Mouse (Mus musculus) MEL (cell line): ENCODE data around the gene Smtn. TPM values are rescaled to one million over a fixed set of nuclear protein-coding genes. Genes with fewer than 3 reads are reported as not detected.

Experiments
- DNase-seq: peaks from one replicate; pipeline ENCODE4 v3.0.0; 2011; ENCODE audit warnings: low read depth, low spot score
- H3K27ac ChIP-seq: 2 replicates; pipeline ENCODE4 v1.5.1; 2012; ENCODE audit warnings: low read depth, mild to moderate bottlenecking, control low read depth, low read length, moderate library complexity; ENCODE audit not compliant: control insufficient read depth
- H3K27me3 ChIP-seq, 2 experiments: fragments of 150-350 bp in 1 of 2; sonication (generic) in 1 of 2; 2 replicates each; pipeline ENCODE4 v1.6.1; 2012; ENCODE audit warnings: low read length in 2 of 2, mild to moderate bottlenecking in 2 of 2, improper control_type of control experiment in 1 of 2, moderate library complexity in 1 of 2; ENCODE audit not compliant: insufficient read depth in 2 of 2, control insufficient read depth in 1 of 2
- H3K36me3 ChIP-seq, 2 experiments: 2 replicates each; pipeline ENCODE4 v1.6.1; 2012 to 2014; ENCODE audit warnings: low read length in 2 of 2, improper control_type of control experiment in 1 of 2, inconsistent platforms in 1 of 2, mild to moderate bottlenecking in 1 of 2; ENCODE audit not compliant: insufficient read depth in 2 of 2, control insufficient read depth in 1 of 2
- H3K4me1 ChIP-seq, 2 experiments: fragments of 150-350 bp in 1 of 2; sonication (generic) in 1 of 2; 2 replicates each; pipeline ENCODE4 v1.6.1; 2012; ENCODE audit warnings: low read length in 2 of 2, improper control_type of control experiment in 1 of 2, mild to moderate bottlenecking in 1 of 2; ENCODE audit not compliant: insufficient read depth in 2 of 2, control insufficient read depth in 1 of 2
- H3K4me3 ChIP-seq, 2 experiments: fragments of 150-350 bp in 1 of 2; sonication (generic) in 1 of 2; 2 replicates each; pipeline ENCODE4 v1.5.1; 2012; ENCODE audit warnings: low read depth in 2 of 2, low read length in 2 of 2, mild to moderate bottlenecking in 2 of 2, moderate library complexity in 2 of 2, control low read depth in 1 of 2, improper control_type of control experiment in 1 of 2; ENCODE audit not compliant: control insufficient read depth in 1 of 2, insufficient read depth in 1 of 2
- H3K79me2 ChIP-seq: 2 replicates; pipeline ENCODE4 v1.6.1; 2012; ENCODE audit warnings: mild to moderate bottlenecking, low read length, moderate library complexity; ENCODE audit not compliant: control insufficient read depth, poor library complexity, insufficient read depth
- H3K9ac ChIP-seq: 2 replicates; pipeline ENCODE4 v1.6.1; 2012; ENCODE audit warnings: low read depth, mild to moderate bottlenecking, control low read depth, low read length, moderate library complexity; ENCODE audit not compliant: control insufficient read depth, poor library complexity, severe bottlenecking
- H3K9me3 ChIP-seq: fragments of 150-350 bp; sonication (generic); replicated peaks from 2 replicates; pipeline ENCODE4 v1.6.1; 2012; ENCODE audit warnings: mild to moderate bottlenecking, low read length, improper control_type of control experiment, moderate library complexity; ENCODE audit not compliant: insufficient read depth
- CHD2 ChIP-seq: IDR thresholded peaks from 2 replicates; pipeline ENCODE4 v1.6.1; 2011; ENCODE audit warnings: low read length, improper control_type of control experiment
- CTCF ChIP-seq, 3 experiments: IDR thresholded peaks in 2 of 3; conservative IDR thresholded peaks in 1 of 3; 2 replicates each; pipeline ENCODE4 v1.5.1; 2011 to 2012; ENCODE audit warnings: low read length in 3 of 3, low read depth in 2 of 3, mild to moderate bottlenecking in 2 of 3, improper control_type of control experiment in 1 of 3, inconsistent platforms in 1 of 3, mixed read lengths in 1 of 3, moderate library complexity in 1 of 3; ENCODE audit not compliant: control insufficient read depth in 1 of 3, insufficient read depth in 1 of 3, poor library complexity in 1 of 3, severe bottlenecking in 1 of 3
- ELF1 ChIP-seq: IDR thresholded peaks from 2 replicates; pipeline ENCODE4 v1.6.1; 2014; ENCODE audit warnings: low read depth, mild to moderate bottlenecking, inconsistent platforms, low read length, improper control_type of control experiment, moderate library complexity
- EP300 ChIP-seq, 2 experiments: IDR thresholded peaks; 2 replicates each; pipeline ENCODE4 v1.6.1; 2011; ENCODE audit warnings: improper control_type of control experiment in 2 of 2, low read length in 2 of 2, low read depth in 1 of 2, mild to moderate bottlenecking in 1 of 2
- ETS1 ChIP-seq: IDR thresholded peaks from 2 replicates; pipeline ENCODE4 v1.6.1; 2012; ENCODE audit warnings: low read depth, mild to moderate bottlenecking, inconsistent platforms, low read length, improper control_type of control experiment, moderate library complexity
- HCFC1 ChIP-seq: IDR thresholded peaks from 2 replicates; pipeline ENCODE4 v1.6.1; 2012; ENCODE audit warnings: low read depth, mild to moderate bottlenecking, inconsistent platforms, low read length, improper control_type of control experiment, moderate library complexity
- MAX ChIP-seq: IDR thresholded peaks from 2 replicates; pipeline ENCODE4 v1.6.1; 2011; ENCODE audit warnings: low read length, improper control_type of control experiment
- MEF2A ChIP-seq: IDR thresholded peaks from 2 replicates; pipeline ENCODE4 v1.6.1; 2014; ENCODE audit warnings: low read depth, mild to moderate bottlenecking, inconsistent platforms, low read length, improper control_type of control experiment; ENCODE audit not compliant: poor library complexity, insufficient replicate concordance, severe bottlenecking; ENCODE audit errors: extremely low read depth
- MXI1 ChIP-seq: IDR thresholded peaks from 2 replicates; pipeline ENCODE4 v1.6.1; 2011; ENCODE audit warnings: mild to moderate bottlenecking, low read depth, low read length, improper control_type of control experiment
- MYB ChIP-seq: IDR thresholded peaks from 2 replicates; pipeline ENCODE4 v1.6.1; 2011; ENCODE audit warnings: mild to moderate bottlenecking, low read depth, low read length, improper control_type of control experiment
- NELFE ChIP-seq: IDR thresholded peaks from 2 replicates; pipeline ENCODE4 v1.6.1; 2011; ENCODE audit warnings: low read depth, low read length, improper control_type of control experiment
- NRF1 ChIP-seq: IDR thresholded peaks from 2 replicates; pipeline ENCODE4 v1.6.1; 2014; ENCODE audit warnings: low read depth, mild to moderate bottlenecking, inconsistent platforms, low read length, improper control_type of control experiment, moderate library complexity; ENCODE audit not compliant: poor library complexity, insufficient read depth, severe bottlenecking
- POLR2A ChIP-seq, 2 experiments: IDR thresholded peaks; 2 replicates each; pipeline ENCODE4 v1.6.1; 2011 to 2012; ENCODE audit warnings: low read length in 2 of 2, mild to moderate bottlenecking in 2 of 2, control low read depth in 1 of 2, improper control_type of control experiment in 1 of 2, low read depth in 1 of 2, moderate library complexity in 1 of 2; ENCODE audit not compliant: control insufficient read depth in 1 of 2, insufficient read depth in 1 of 2, poor library complexity in 1 of 2
- POLR2AphosphoS2 ChIP-seq: IDR thresholded peaks from 2 replicates; pipeline ENCODE4 v1.6.1; 2011; ENCODE audit warnings: low read length, improper control_type of control experiment
- POLR2AphosphoS5 ChIP-seq: IDR thresholded peaks from 2 replicates; pipeline ENCODE4 v1.6.1; 2012; ENCODE audit warnings: low read depth, borderline replicate concordance, mild to moderate bottlenecking, inconsistent platforms, low read length, moderate library complexity, mixed read lengths
- SMC3 ChIP-seq: IDR thresholded peaks from 2 replicates; pipeline ENCODE4 v1.6.1; 2011; ENCODE audit warnings: low read depth, low read length, improper control_type of control experiment
- TBP ChIP-seq: IDR thresholded peaks from 2 replicates; pipeline ENCODE4 v1.8.0; 2011; ENCODE audit warnings: low read depth, low read length, improper control_type of control experiment
- TCF12 ChIP-seq: IDR thresholded peaks from 2 replicates; pipeline ENCODE4 v1.6.1; 2014; ENCODE audit warnings: low read depth, mild to moderate bottlenecking, inconsistent platforms, low read length, improper control_type of control experiment, moderate library complexity
- UBTF ChIP-seq: IDR thresholded peaks from 2 replicates; pipeline ENCODE4 v1.6.1; 2012; ENCODE audit warnings: low read depth, mild to moderate bottlenecking, inconsistent platforms, low read length, improper control_type of control experiment, moderate library complexity, borderline replicate concordance; ENCODE audit not compliant: insufficient read depth
- ZC3H11A ChIP-seq: IDR thresholded peaks from 2 replicates; pipeline ENCODE4 v1.6.1; 2012; ENCODE audit warnings: low read depth, mild to moderate bottlenecking, inconsistent platforms, low read length, improper control_type of control experiment
- ZKSCAN1 ChIP-seq: IDR thresholded peaks from 2 replicates; pipeline ENCODE4 v1.6.1; 2012; ENCODE audit warnings: low read depth, mild to moderate bottlenecking, inconsistent platforms, low read length, improper control_type of control experiment, moderate library complexity
- ZMIZ1 ChIP-seq: IDR thresholded peaks from 2 replicates; pipeline ENCODE4 v1.6.1; 2012; ENCODE audit warnings: low read depth, mild to moderate bottlenecking, inconsistent platforms, low read length, improper control_type of control experiment, moderate library complexity
- polyA plus RNA-seq, 2 experiments: library from polyadenylated mRNA; stranded (reverse) in 1 of 2; unstranded in 1 of 2; fragments of >175 nt in 1 of 2; fragments of >200 nt in 1 of 2; gene quantifications; 2 replicates each; pipeline versions ENCODE4 v1.2.1 to v1.2.4; 2012; ENCODE audit warnings: low replicate concordance in 2 of 2, low read depth in 1 of 2; ENCODE audit not compliant: insufficient read length in 2 of 2, insufficient read depth in 1 of 2, missing spikeins in 1 of 2
- total RNA-seq: library from RNA; depleted of rRNA; stranded (reverse); fragments of 300-350 nt; gene quantifications from 2 replicates; pipeline ENCODE4 v1.2.3, GENCODE M21; 2012

The Smtn gene
- total and polyA plus RNA-seq, 3 experiments = 203 to 370 TPM; not detected in 1

- TF ChIP-seq CHD2 (peak; percentile 20; the same call in 1 of the 2 replicates), MAX (no peak), TCF12 (no peak; the same call in 1 of the 2 replicates), ELF1 (peak; percentile 63; the same call in 1 of the 2 replicates), ETS1 (peak; percentile 88)
These were observed 22.3 kb downstream of the Smtn start (continued) for GRCm38 (mm10) chr11:3517846-3518732.

- Histone ChIP-seq H3K9me3 (no peaks in the 10 kb centered on the region), H3K9ac (peak overlapping the region; percentile 30), H3K4me3 (peak overlapping the region in 1 of 2 experiments; percentile 7; a peak in 1 of 4 replicates), H3K4me1 (peaks cover 0 to 33% of the 10 kb centered on the region in 2 experiments; a peak in 3 of 4 replicates), H3K27me3 (no peaks in the 10 kb centered on the region), H3K36me3 (peaks cover 2 to 11% of the 10 kb centered on the region in 2 experiments; a peak in 3 of 4 replicates), H3K79me2 (no peaks in the 10 kb centered on the region; the same call in 1 of the 2 replicates), H3K27ac (peak overlapping the region; percentile 68)
- peak; percentile 80 for DNase-seq
- TF ChIP-seq UBTF (0 out of 2 replicates have a peak, but pooled peaks have one; percentile 45), NELFE (no peak), CTCF (IDR thresholded peaks at IDR 0.05 in 2 of 3, conservative IDR thresholded peaks at IDR 0.05 in 1 of 3; ENCODE audit: control insufficient read depth in 1 of 3, insufficient read depth in 1 of 3, low read depth in 2 of 3, low read length in 3 of 3, poor library complexity in 1 of 3, severe bottlenecking in 1 of 3) (0 out of 6 replicates have a peak, but pooled peaks of 1 of the 3 experiments have one; percentile 1), ZC3H11A (no peak), MXI1 (no peak), ZMIZ1 (no peak), ELF1 (peak; percentile 10; the same call in 1 of the 2 replicates), SMC3 (peak; percentile 31), MAX (no peak), ZKSCAN1 (peak; percentile 4; the same call in 1 of the 2 replicates), POLR2A (IDR thresholded peaks at IDR 0.05; ENCODE audit: control insufficient read depth in 1 of 2, insufficient read depth in 1 of 2, low read depth in 1 of 2, low read length in 2 of 2, poor library complexity in 1 of 2) (peak in 1 of 2 experiments; percentile 55; a peak in 2 of 4 replicates), MEF2A (0 out of 2 replicates have a peak, but pooled peaks have one; percentile 30), EP300 (IDR thresholded peaks at IDR 0.05; ENCODE audit: low read depth in 1 of 2, low read length in 2 of 2) (peak in 1 of 2 experiments; percentile 14; a peak in 1 of 4 replicates), POLR2AphosphoS5 (peak; percentile 98), HCFC1 (peak; percentile 26), POLR2AphosphoS2 (peak; percentile 97), NRF1 (peak; percentile 72), MYB (0 out of 2 replicates have a peak, but pooled peaks have one; percentile 39), CHD2 (peak; percentile 53; the same call in 1 of the 2 replicates), TCF12 (peak; percentile 29; the same call in 1 of the 2 replicates), TBP (peak; percentile 7; the same call in 1 of the 2 replicates)
These were observed 23.3 kb downstream of the Smtn start for GRCm38 (mm10) chr11:3516859-3517845.
